Mouse (Mus musculus): Measurements from ENCODE around the gene Dhx29. TPM values are rescaled to one million over a fixed set of nuclear protein-coding genes. Genes with fewer than 3 reads are reported as not detected.

Gene Dhx29
- 32.5 and 34.7 TPM in 2 replicates for polyA plus RNA-seq (2015; fragmentation: Nextera tagmentation; extraction: Ambion mirVana)

GRCm38 (mm10) chr13:112927287-112928001 is at the start of gene Dhx29, which contains the start of gene Mtrex:
Dhx29 (plus strand) TSS chr13:112927454.
Mtrex (minus strand) TSS chr13:112927398.
- ATAC-seq (ENCODE audit: low read depth) = peak; percentile 100
- peak within 1 kb of the TSS; percentile 82 for H3K27ac ChIP-seq (replicated peaks)
- H3K27me3 ChIP-seq = no peaks in the 10 kb centered on the region
- peak within 1 kb of the TSS; percentile 83 for H3K9ac ChIP-seq
- WGBS = under 1% methylated on average over 57 of the region's 57 CpGs
- peak within 1 kb of the TSS; percentile 62 for H3K4me3 ChIP-seq
- H3K36me3 ChIP-seq = peaks cover 17% of the 10 kb centered on the region
- H3K4me1 ChIP-seq (replicated peaks) = peaks cover 36% of the 10 kb centered on the region
- H3K4me2 ChIP-seq = peak within 1 kb of the TSS; percentile 88
- no peaks in the 10 kb centered on the region for H3K9me3 ChIP-seq

DNA sequence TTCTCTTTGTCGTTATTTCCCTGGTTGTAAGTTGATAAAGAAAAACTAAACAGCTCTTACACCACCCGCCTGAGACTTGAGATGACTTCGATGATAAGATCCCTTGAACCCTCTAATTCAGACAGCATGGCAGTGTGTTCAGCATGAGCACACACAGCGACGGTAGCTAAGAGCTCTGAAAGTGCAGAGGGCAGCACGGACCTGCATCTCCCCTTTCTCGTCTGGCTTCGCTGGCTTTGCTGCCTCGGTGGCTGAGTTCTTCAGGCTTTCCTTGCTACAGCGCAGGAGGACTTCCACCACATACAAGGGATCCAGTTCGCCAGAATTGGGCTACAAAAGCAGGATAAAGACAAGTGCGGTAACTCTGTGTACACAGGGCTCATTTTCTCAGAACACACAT is 40.0 kb upstream of the Dhx29 start:
- no peaks in the 10 kb centered on the region for H3K9me3 ChIP-seq
- 90% methylated on average over 12 of the region's 12 CpGs for WGBS
- no peak overlapping the region for H3K4me3 ChIP-seq
- no peak overlapping the region for H3K4me2 ChIP-seq
- no peak overlapping the region for H3K9ac ChIP-seq
- H3K4me1 ChIP-seq (replicated peaks) = no peaks in the 10 kb centered on the region
- H3K27ac ChIP-seq (replicated peaks) = no peak overlapping the region
- no peak for ATAC-seq (ENCODE audit: low read depth)
- no peaks in the 10 kb centered on the region for H3K27me3 ChIP-seq
- peaks cover 84% of the 10 kb centered on the region for H3K36me3 ChIP-seq

- ATAC-seq (ENCODE audit: low read depth) = no peak
- Histone ChIP-seq H3K4me1 (replicated peaks) (no peaks in the 10 kb centered on the region), H3K27ac (replicated peaks) (no peak overlapping the region), H3K36me3 (peaks cover 73% of the 10 kb centered on the region), H3K9ac (no peak overlapping the region), H3K4me3 (no peak overlapping the region), H3K9me3 (no peaks in the 10 kb centered on the region), H3K27me3 (no peaks in the 10 kb centered on the region), H3K4me2 (no peak overlapping the region)
- WGBS = 89% methylated on average over 3 of the region's 3 CpGs
These were observed 25.1 kb upstream of the Dhx29 start for GRCm38 (mm10) chr13:112902176-112902575.

- H3K4me2 ChIP-seq = no peak overlapping the region
- 71% methylated on average over 4 of the region's 4 CpGs for WGBS
- no peaks in the 10 kb centered on the region for H3K27me3 ChIP-seq
- no peak for ATAC-seq (ENCODE audit: low read depth)
- no peak overlapping the region for H3K27ac ChIP-seq (replicated peaks)
- no peak overlapping the region for H3K4me3 ChIP-seq
- H3K9ac ChIP-seq = no peak overlapping the region
- peaks cover 62% of the 10 kb centered on the region for H3K36me3 ChIP-seq
- no peaks in the 10 kb centered on the region for H3K4me1 ChIP-seq (replicated peaks)
- no peaks in the 10 kb centered on the region for H3K9me3 ChIP-seq
These were observed 17.6 kb upstream of the Dhx29 start for GRCm38 (mm10) chr13:112909663-112910062.

- Histone ChIP-seq H3K9ac (no peak overlapping the region), H3K27me3 (no peaks in the 10 kb centered on the region), H3K4me1 (replicated peaks) (no peaks in the 10 kb centered on the region), H3K4me2 (no peak overlapping the region), H3K27ac (replicated peaks) (no peak overlapping the region), H3K36me3 (peaks cover 55% of the 10 kb centered on the region), H3K9me3 (no peaks in the 10 kb centered on the region), H3K4me3 (no peak overlapping the region)
- no peak for ATAC-seq (ENCODE audit: low read depth)
- WGBS = 89% methylated on average over 4 of the region's 4 CpGs
These were observed 16.8 kb upstream of the Dhx29 start for GRCm38 (mm10) chr13:112910434-112910833.

DNA sequence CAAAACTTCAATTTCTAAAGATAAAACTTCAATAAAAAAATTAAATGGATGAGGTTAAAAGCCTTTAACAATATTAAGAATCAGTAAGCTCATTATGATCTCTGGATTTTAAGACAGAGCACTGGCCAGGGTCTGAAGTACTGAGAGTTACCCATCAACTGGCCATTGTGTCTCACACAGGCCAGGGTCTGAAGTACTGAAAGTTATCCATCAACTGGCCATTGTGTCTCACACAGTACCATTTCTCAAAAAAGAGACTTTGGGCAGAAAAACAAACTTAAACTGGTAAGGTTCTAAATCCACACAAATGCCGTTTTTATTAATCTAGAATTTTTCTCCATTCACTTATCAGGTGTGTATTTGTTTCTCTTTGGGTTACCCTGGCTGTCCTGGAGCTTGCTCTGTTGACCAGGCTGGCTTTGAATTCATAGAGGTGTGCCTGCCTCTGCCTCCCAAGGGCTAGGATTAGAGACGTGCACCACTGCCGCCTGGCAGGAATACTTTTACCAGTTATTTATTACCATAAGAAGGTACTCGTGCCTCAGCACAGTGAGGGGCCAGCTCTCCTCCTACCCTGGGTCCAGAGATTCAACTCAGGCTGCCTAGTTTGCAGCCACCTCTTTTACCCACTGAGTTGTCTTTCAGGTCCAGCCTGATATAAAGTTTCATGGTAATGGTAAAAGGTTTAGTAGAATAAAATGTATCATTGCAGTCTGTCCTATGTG is 8.0 kb upstream of the Dhx29 start:
- ATAC-seq (ENCODE audit: low read depth) = no peak
- Histone ChIP-seq H3K9me3 (no peaks in the 10 kb centered on the region), H3K36me3 (peaks cover 38% of the 10 kb centered on the region), H3K9ac (no peak overlapping the region), H3K27ac (replicated peaks) (no peak overlapping the region), H3K4me1 (replicated peaks) (peaks cover 2% of the 10 kb centered on the region), H3K4me3 (no peak overlapping the region), H3K4me2 (no peak overlapping the region), H3K27me3 (no peaks in the 10 kb centered on the region)
- 84% methylated on average over 4 of the region's 4 CpGs for WGBS

DNA sequence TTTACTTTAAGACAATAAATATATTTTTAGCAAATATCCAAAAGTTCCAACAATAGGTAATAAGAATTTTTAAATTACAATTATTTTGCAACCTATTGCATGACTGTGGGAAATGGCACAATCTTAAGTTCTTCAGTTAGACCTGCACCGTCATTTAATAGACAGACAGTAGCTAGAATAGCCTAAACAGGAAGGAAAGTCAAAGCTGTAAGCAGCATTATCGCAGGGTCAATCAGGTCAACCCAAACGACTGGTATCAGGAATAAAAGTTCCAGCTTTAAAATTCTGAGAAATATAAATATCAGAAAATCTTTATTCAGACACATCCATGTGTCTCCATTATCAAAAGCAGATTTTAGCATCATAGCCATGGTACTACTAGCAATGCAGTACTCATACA is 6.3 kb upstream of the Dhx29 start:
- no peak overlapping the region for H3K4me3 ChIP-seq
- peaks cover 37% of the 10 kb centered on the region for H3K36me3 ChIP-seq
- H3K27me3 ChIP-seq = no peaks in the 10 kb centered on the region
- H3K27ac ChIP-seq (replicated peaks) = no peak overlapping the region
- no peak for ATAC-seq (ENCODE audit: low read depth)
- 90% methylated on average over 3 of the region's 3 CpGs for WGBS
- no peak overlapping the region for H3K9ac ChIP-seq
- no peak overlapping the region for H3K4me2 ChIP-seq
- H3K4me1 ChIP-seq (replicated peaks) = peaks cover 17% of the 10 kb centered on the region
- H3K9me3 ChIP-seq = no peaks in the 10 kb centered on the region

DNA sequence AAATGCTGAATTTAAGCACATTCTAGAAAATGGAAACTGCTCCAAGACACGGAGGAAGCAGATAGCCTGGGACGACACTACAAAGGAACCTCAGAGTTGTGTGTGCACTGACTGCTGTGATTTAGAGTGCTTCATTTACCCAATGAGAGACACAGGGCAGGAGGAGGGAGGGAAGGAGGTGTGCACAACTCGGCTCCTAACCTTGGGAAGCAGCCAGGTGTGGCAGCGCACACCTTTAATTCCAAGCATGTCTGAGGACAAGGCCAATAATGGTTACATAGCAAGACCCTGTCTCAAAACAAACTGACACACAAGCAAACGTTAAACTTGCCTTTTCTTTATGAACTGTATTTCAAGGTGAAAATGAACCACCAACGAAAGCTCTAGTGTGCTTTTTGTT is 2.0 kb upstream of the Dhx29 start:
- no peak overlapping the region for H3K9ac ChIP-seq
- H3K4me2 ChIP-seq = 0 out of 2 replicates have a peak overlapping the region, but pooled peaks have one; percentile 9
- 71% methylated on average over 6 of the region's 6 CpGs for WGBS
- H3K27ac ChIP-seq (replicated peaks) = no peak overlapping the region
- H3K4me3 ChIP-seq = no peak overlapping the region
- H3K4me1 ChIP-seq (replicated peaks) = peaks cover 36% of the 10 kb centered on the region
- no peak for ATAC-seq (ENCODE audit: low read depth)
- peaks cover 4% of the 10 kb centered on the region for H3K36me3 ChIP-seq
- H3K9me3 ChIP-seq = no peaks in the 10 kb centered on the region
- H3K27me3 ChIP-seq = no peaks in the 10 kb centered on the region

GRCm38 (mm10) chr13:112925976-112926375 is 1.3 kb upstream of the Dhx29 start:
- H3K27ac ChIP-seq (replicated peaks) = no peak overlapping the region
- peak overlapping the region; percentile 83 for H3K9ac ChIP-seq
- H3K27me3 ChIP-seq = no peaks in the 10 kb centered on the region
- no peak for ATAC-seq (ENCODE audit: low read depth)
- H3K9me3 ChIP-seq = no peaks in the 10 kb centered on the region
- peak overlapping the region; percentile 62 for H3K4me3 ChIP-seq
- H3K4me1 ChIP-seq (replicated peaks) = peaks cover 36% of the 10 kb centered on the region
- 78% methylated on average over 4 of the region's 4 CpGs for WGBS
- H3K4me2 ChIP-seq = peak overlapping the region; percentile 88
- H3K36me3 ChIP-seq = peaks cover 10% of the 10 kb centered on the region

DNA sequence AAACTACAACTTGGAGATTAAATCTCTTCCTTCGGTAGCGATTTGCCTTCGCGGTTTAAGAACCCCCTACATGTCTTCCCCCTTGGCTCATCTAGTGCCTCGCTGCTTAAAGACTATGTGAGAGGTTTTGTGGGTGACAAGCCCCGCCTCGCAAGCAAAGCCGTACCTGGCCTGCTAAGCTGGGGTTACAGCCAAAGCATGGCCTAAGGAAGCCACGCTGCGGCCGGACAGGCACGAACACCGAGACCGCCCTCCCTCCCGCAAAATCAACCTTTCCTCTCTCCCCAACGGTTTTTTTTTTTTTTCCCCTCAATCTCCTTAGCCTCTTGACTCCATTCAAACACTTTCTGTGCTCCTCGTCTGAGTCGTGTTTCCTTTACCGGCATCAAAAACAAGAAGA is 458 bp upstream of the Dhx29 start:
- Histone ChIP-seq H3K27ac (replicated peaks) (peak overlapping the region; percentile 82), H3K4me3 (peak overlapping the region; percentile 62), H3K4me2 (peak overlapping the region; percentile 88), H3K9ac (peak overlapping the region; percentile 83), H3K36me3 (peaks cover 11% of the 10 kb centered on the region), H3K27me3 (no peaks in the 10 kb centered on the region), H3K4me1 (replicated peaks) (peaks cover 36% of the 10 kb centered on the region), H3K9me3 (no peaks in the 10 kb centered on the region)
- under 1% methylated on average over 19 of the region's 19 CpGs for WGBS
- ATAC-seq (ENCODE audit: low read depth) = 0 out of 2 replicates have a peak, but pooled peaks have one; percentile 3

GRCm38 (mm10) chr13:112928038-112928668 is 899 bp downstream of the Dhx29 start:
- no peaks in the 10 kb centered on the region for H3K27me3 ChIP-seq
- peak overlapping the region; percentile 62 for H3K4me3 ChIP-seq
- H3K9ac ChIP-seq = peak overlapping the region; percentile 78
- peaks cover 24% of the 10 kb centered on the region for H3K36me3 ChIP-seq
- H3K27ac ChIP-seq (replicated peaks) = peak overlapping the region; percentile 82
- ATAC-seq (ENCODE audit: low read depth) = no peak
- WGBS = 9% methylated on average over 8 of the region's 8 CpGs
- H3K9me3 ChIP-seq = no peaks in the 10 kb centered on the region
- H3K4me2 ChIP-seq = peak overlapping the region; percentile 88
- peaks cover 36% of the 10 kb centered on the region for H3K4me1 ChIP-seq (replicated peaks)

GRCm38 (mm10) chr13:112938130-112938529 is 10.9 kb downstream of the Dhx29 start:
- no peaks in the 10 kb centered on the region for H3K9me3 ChIP-seq
- no peak overlapping the region for H3K27ac ChIP-seq (replicated peaks)
- no peak overlapping the region for H3K4me3 ChIP-seq
- H3K36me3 ChIP-seq = peaks cover 84% of the 10 kb centered on the region
- no peaks in the 10 kb centered on the region for H3K4me1 ChIP-seq (replicated peaks)
- ATAC-seq (ENCODE audit: low read depth) = no peak
- 93% methylated on average over 8 of the region's 8 CpGs for WGBS
- H3K4me2 ChIP-seq = no peak overlapping the region
- H3K9ac ChIP-seq = no peak overlapping the region
- H3K27me3 ChIP-seq = no peaks in the 10 kb centered on the region

All from neural tube, embryonic 13.5 days (tissue).